ENCODE assay signal across 9 mouse cellular contexts in genomic region chr7:65213216-65213925, GRCm38 (mm10). TPM values are rescaled to one million over a fixed set of nuclear protein-coding genes. Genes with fewer than 3 reads are reported as not detected.
DNase-seq lines count a peak whose midpoint lies in the region; ATAC-seq and TF ChIP-seq lines count a peak whose summit lies in the region.
"Had no signal": no experiment of that assay in that cellular context is flagged by ENCODE, and none has a peak within 500 bp of the region (broad histone marks: within the 10 kb centered on the region; RNA-seq: fewer than 3 reads in every experiment).

No protein-coding gene starts in this region.

- no peak overlapping the region for H3K4me2 ChIP-seq in heart, embryonic 11.5 days

- 67% methylated on average over 14 of the region's 14 CpGs for WGBS in heart, embryonic 11.5 days (ENCODE audit: insufficient replicate concordance)

- H3K36me3 ChIP-seq in heart, embryonic 11.5 days (ENCODE audit: control insufficient read depth, insufficient read depth, low read length), result no peaks in the 10 kb centered on the region
- H3K36me3 ChIP-seq: forebrain, embryonic 10.5 days had no signal

- no peaks in the 10 kb centered on the region for H3K9me3 ChIP-seq in heart, embryonic 11.5 days (replicated peaks; ENCODE audit: control insufficient read depth, low read length)
- H3K9me3 ChIP-seq: forebrain, embryonic 10.5 days had no signal

- DNase-seq in heart, adult 11 months, result peak; percentile 57
- no peak for DNase-seq in brain, embryonic 14.5 days (ENCODE audit: low read depth)
- peak; percentile 9 for DNase-seq in kidney, adult 11 months
- peak; percentile 66 for DNase-seq in lung, postnatal 10 days
- DNase-seq in right cerebral cortex, adult 18-20 months, result no peak
- no peak for DNase-seq in Muller cell, postnatal 12 days (ENCODE audit: inconsistent ontology term)
- no peak for DNase-seq in c-Kit-positive CD71-positive TER-119-positive erythroid progenitor cells, embryonic 14.5 days (ENCODE audit: low spot score)

- no peak overlapping the region for H3K9ac ChIP-seq in heart, embryonic 11.5 days (ENCODE audit: low read depth, low read length)

- H3K27me3 ChIP-seq in heart, embryonic 11.5 days (ENCODE audit: control insufficient read depth, insufficient read depth, low read length), result no peaks in the 10 kb centered on the region

- no peaks in the 10 kb centered on the region for H3K4me1 ChIP-seq in heart, embryonic 11.5 days (ENCODE audit: control insufficient read depth, insufficient read depth, low read length)

- no peak overlapping the region for H3K4me3 ChIP-seq in heart, embryonic 11.5 days (ENCODE audit: low read depth, low read length)
- H3K4me3 ChIP-seq: forebrain, embryonic 10.5 days had no signal

- no peak for TF ChIP-seq POLR2A in brain, embryonic 14.5 days (IDR thresholded peaks at IDR 0.05; ENCODE audit: borderline replicate concordance, extremely low read depth, insufficient read depth, insufficient read length, poor library complexity, severe bottlenecking)

- no peak for ATAC-seq in heart, embryonic 11.5 days (replicated peaks; ENCODE audit: insufficient number of reproducible peaks, low FRiP score, low TSS enrichment)

- TF ChIP-seq CTCF in brain, embryonic 14.5 days (IDR thresholded peaks at IDR 0.05; ENCODE audit: borderline replicate concordance, extremely low read depth, insufficient read depth, insufficient read length), result peak; percentile 12; the same call in 1 of the 2 replicates

- H3K27ac ChIP-seq in heart, embryonic 11.5 days (ENCODE audit: low read depth, low read length), result no peak overlapping the region
- H3K27ac ChIP-seq: forebrain, embryonic 10.5 days had no signal

RNA-seq across cellular contexts. Expression of gene Fam189a1, which starts 57.0 kb away (rescaled TPM):
- 0.49 and 0.89 TPM in 2 replicates for polyA plus RNA-seq in heart, embryonic 11.5 days (2014; fragmentation: Nextera tagmentation; extraction: Ambion mirVana)
- polyA plus RNA-seq in brain, embryonic 14.5 days (2012; rRNA removed), result 25.9 and 34.3 TPM in 2 replicates

Comparison
In these comparisons a context has a peak if more than half of its experiments do, and no peak if none do; other contexts are left out.
1. DNase-seq: peak in heart, adult 11 months (single experiment), kidney, adult 11 months (single experiment) and lung, postnatal 10 days (single experiment); none in brain, embryonic 14.5 days (single experiment), right cerebral cortex, adult 18-20 months (single experiment), Muller cell, postnatal 12 days (single experiment) and c-Kit-positive CD71-positive TER-119-positive erythroid progenitor cells, embryonic 14.5 days (single experiment).
2. RNA of gene Fam189a1, which starts 57.0 kb away (polyA plus RNA-seq): 25.9 to 34.3 TPM in brain, embryonic 14.5 days; 0.49 to 0.89 TPM in heart, embryonic 11.5 days; every median in the first group is over 10 times any median in the second.